Mouse (Mus musculus) midbrain, embryonic 16.5 days (tissue): ENCODE measurements around the gene Gtf2h5. TPM values are rescaled to one million over a fixed set of nuclear protein-coding genes. Genes with fewer than 3 reads are reported as not detected.

ENCODE experiments used
- ATAC-seq: fragments of 200-750 bp; cut with Nextera tagmentation; 2 replicates; pipeline ENCODE4 v1.8.0; 2017; ENCODE audit warnings: moderate TSS enrichment
- H3K27ac ChIP-seq: fragments of 300-500 bp; sonication (generic); 2 replicates; pipeline ENCODE4 v1.5.1; 2014; ENCODE audit warnings: mild to moderate bottlenecking, low read length, mixed read lengths
- H3K27me3 ChIP-seq: fragments of 300-500 bp; sonication (generic); 2 replicates; pipeline ENCODE4 v1.6.1; 2014; ENCODE audit warnings: low read depth, low read length, mixed read lengths; ENCODE audit not compliant: control insufficient read depth, insufficient read depth
- H3K36me3 ChIP-seq: fragments of 300-500 bp; sonication (generic); 2 replicates; pipeline ENCODE4 v1.6.1; 2014; ENCODE audit warnings: mild to moderate bottlenecking, low read length, moderate library complexity, mixed read lengths; ENCODE audit not compliant: control insufficient read depth, insufficient read depth
- H3K4me1 ChIP-seq: fragments of 300-500 bp; sonication (generic); 2 replicates; pipeline ENCODE4 v1.6.1; 2014; ENCODE audit warnings: mild to moderate bottlenecking, low read length, mixed read lengths; ENCODE audit not compliant: control insufficient read depth, insufficient read depth
- H3K4me2 ChIP-seq: fragments of 300-500 bp; sonication (generic); 2 replicates; pipeline ENCODE4 v1.6.1; 2014; ENCODE audit warnings: mild to moderate bottlenecking, low read length, mixed read lengths
- H3K4me3 ChIP-seq: fragments of 300-500 bp; sonication (generic); 2 replicates; pipeline ENCODE4 v1.5.1; 2014; ENCODE audit warnings: low read depth, mild to moderate bottlenecking, low read length, moderate library complexity, mixed read lengths
- H3K9ac ChIP-seq: fragments of 300-500 bp; sonication (generic); 2 replicates; pipeline ENCODE4 v1.6.1; 2014; ENCODE audit warnings: low read depth, low read length, mixed read lengths
- H3K9me3 ChIP-seq: fragments of 300-500 bp; sonication (generic); replicated peaks from 2 replicates; pipeline ENCODE4 v1.6.1; 2014; ENCODE audit warnings: mild to moderate bottlenecking, low read length, mixed read lengths; ENCODE audit not compliant: control insufficient read depth, poor library complexity, severe bottlenecking
- WGBS: fragments of 180-500 bp; shearing (Covaris S2); extraction: QIAGEN DNeasy Blood & Tissue Kit; methylation state at CpG from one replicate; pipeline ENCODE4 v1.1.7; 2014; 5-methylcytosine and 5-hydroxymethylcytosine counted together
- polyA plus RNA-seq: library from polyadenylated mRNA; unstranded; fragments of >200 nt; fragmentation: Nextera tagmentation; extraction: Ambion mirVana; gene quantifications from 2 replicates; pipeline ENCODE4 v1.2.1, GENCODE M21; 2015

The Gtf2h5 gene
- polyA plus RNA-seq, 1 experiment from 2014 or later = 214 TPM

GRCm38 (mm10) chr17:6103566-6103965, 24.0 kb downstream of the Gtf2h5 start:
- 85% methylated on average over 6 of the region's 6 CpGs for WGBS
- no peak for ATAC-seq
- no peaks in the 10 kb centered on the region for H3K27me3 ChIP-seq

GRCm38 (mm10) chr17:6106361-6107014, 26.9 kb downstream of the Gtf2h5 start, which contains the start of gene Tulp4:
TSS of gene Tulp4 (plus strand) at chr17:6106437.
- Histone ChIP-seq H3K27ac (peak within 1 kb of the TSS; percentile 99), H3K4me2 (peak within 1 kb of the TSS; percentile 96), H3K4me3 (peak within 1 kb of the TSS; percentile 93), H3K36me3 (no peaks in the 10 kb centered on the region), H3K9ac (peak within 1 kb of the TSS; percentile 96), H3K4me1 (peaks cover 26% of the 10 kb centered on the region), H3K27me3 (no peaks in the 10 kb centered on the region), H3K9me3 (no peaks in the 10 kb centered on the region)
- peak; percentile 98 for ATAC-seq
- 1% methylated on average over 34 of the region's 76 CpGs for WGBS

More at GRCm38 (mm10) chr17:6103566-6103965, 24.0 kb downstream of the Gtf2h5 start:
- no peak overlapping the region for H3K4me3 ChIP-seq
- H3K4me2 ChIP-seq = no peak overlapping the region
- no peaks in the 10 kb centered on the region for H3K36me3 ChIP-seq
- H3K9ac ChIP-seq = no peak overlapping the region
- no peak overlapping the region for H3K27ac ChIP-seq
- peaks cover 8% of the 10 kb centered on the region for H3K4me1 ChIP-seq
- no peaks in the 10 kb centered on the region for H3K9me3 ChIP-seq

- H3K27ac ChIP-seq = peak overlapping the region; percentile 99
- peak overlapping the region; percentile 96 for H3K4me2 ChIP-seq
- peaks cover 26% of the 10 kb centered on the region for H3K4me1 ChIP-seq
- ATAC-seq = peak; percentile 59
- H3K4me3 ChIP-seq = peak overlapping the region; percentile 93
- H3K27me3 ChIP-seq = no peaks in the 10 kb centered on the region
- H3K9me3 ChIP-seq = no peaks in the 10 kb centered on the region
- under 1% methylated on average over 34 of the region's 50 CpGs for WGBS
- H3K9ac ChIP-seq = peak overlapping the region; percentile 96
- no peaks in the 10 kb centered on the region for H3K36me3 ChIP-seq
Measured at GRCm38 (mm10) chr17:6107015-6107601, 27.5 kb downstream of the Gtf2h5 start.

- peak overlapping the region; percentile 99 for H3K27ac ChIP-seq
- peak overlapping the region; percentile 93 for H3K4me3 ChIP-seq
- peaks cover 26% of the 10 kb centered on the region for H3K4me1 ChIP-seq
- no peaks in the 10 kb centered on the region for H3K9me3 ChIP-seq
- WGBS = 35% methylated on average over 7 of the region's 7 CpGs
- H3K27me3 ChIP-seq = no peaks in the 10 kb centered on the region
- H3K9ac ChIP-seq = peak overlapping the region; percentile 96
- H3K36me3 ChIP-seq = no peaks in the 10 kb centered on the region
- H3K4me2 ChIP-seq = peak overlapping the region; percentile 96
- no peak for ATAC-seq
Measured at GRCm38 (mm10) chr17:6108175-6108574, 28.6 kb downstream of the Gtf2h5 start.

GRCm38 (mm10) chr17:6110956-6111355, 31.4 kb downstream of the Gtf2h5 start:
- H3K9ac ChIP-seq = no peak overlapping the region
- H3K4me3 ChIP-seq = no peak overlapping the region
- H3K36me3 ChIP-seq = no peaks in the 10 kb centered on the region
- no peak overlapping the region for H3K4me2 ChIP-seq
- H3K27ac ChIP-seq = no peak overlapping the region
- 78% methylated on average over 3 of the region's 3 CpGs for WGBS
- H3K9me3 ChIP-seq = no peaks in the 10 kb centered on the region
- H3K4me1 ChIP-seq = peaks cover 24% of the 10 kb centered on the region
- no peaks in the 10 kb centered on the region for H3K27me3 ChIP-seq
- ATAC-seq = no peak

GRCm38 (mm10) chr17:6113653-6114052, 34.1 kb downstream of the Gtf2h5 start:
- H3K4me2 ChIP-seq = no peak overlapping the region
- no peak overlapping the region for H3K9ac ChIP-seq
- no peak overlapping the region for H3K27ac ChIP-seq
- H3K36me3 ChIP-seq = no peaks in the 10 kb centered on the region
- peaks cover 17% of the 10 kb centered on the region for H3K4me1 ChIP-seq
- no peak overlapping the region for H3K4me3 ChIP-seq
- ATAC-seq = no peak
- 88% methylated on average over 6 of the region's 6 CpGs for WGBS
- no peaks in the 10 kb centered on the region for H3K27me3 ChIP-seq
- no peaks in the 10 kb centered on the region for H3K9me3 ChIP-seq

GRCm38 (mm10) chr17:6115085-6115484, 35.5 kb downstream of the Gtf2h5 start:
- H3K9ac ChIP-seq = no peak overlapping the region
- no peaks in the 10 kb centered on the region for H3K27me3 ChIP-seq
- no peaks in the 10 kb centered on the region for H3K36me3 ChIP-seq
- no peak overlapping the region for H3K4me2 ChIP-seq
- no peak overlapping the region for H3K4me3 ChIP-seq
- 0 out of 2 replicates have a peak, but pooled peaks cover 4% of the 10 kb centered on the region for H3K4me1 ChIP-seq
- 94% methylated on average over 9 of the region's 9 CpGs for WGBS
- H3K27ac ChIP-seq = no peak overlapping the region
- H3K9me3 ChIP-seq = no peaks in the 10 kb centered on the region
- no peak for ATAC-seq

GRCm38 (mm10) chr17:6117148-6117725, 37.7 kb downstream of the Gtf2h5 start:
- no peak overlapping the region for H3K4me2 ChIP-seq
- no peak for ATAC-seq
- no peak overlapping the region for H3K27ac ChIP-seq
- 69% methylated on average over 4 of the region's 4 CpGs for WGBS
- H3K36me3 ChIP-seq = peaks cover 3% of the 10 kb centered on the region
- no peak overlapping the region for H3K4me3 ChIP-seq
- no peaks in the 10 kb centered on the region for H3K9me3 ChIP-seq
- no peaks in the 10 kb centered on the region for H3K4me1 ChIP-seq
- H3K9ac ChIP-seq = no peak overlapping the region
- H3K27me3 ChIP-seq = no peaks in the 10 kb centered on the region

- no peaks in the 10 kb centered on the region for H3K9me3 ChIP-seq
- H3K36me3 ChIP-seq = peaks cover 10% of the 10 kb centered on the region
- H3K4me3 ChIP-seq = no peak overlapping the region
- no peak overlapping the region for H3K27ac ChIP-seq
- no peaks in the 10 kb centered on the region for H3K27me3 ChIP-seq
- ATAC-seq = no peak
- 84% methylated on average over 3 of the region's 3 CpGs for WGBS
- H3K9ac ChIP-seq = no peak overlapping the region
- no peak overlapping the region for H3K4me2 ChIP-seq
- H3K4me1 ChIP-seq = no peaks in the 10 kb centered on the region
Measured at GRCm38 (mm10) chr17:6117917-6118316, 38.3 kb downstream of the Gtf2h5 start.
